Mouse (Mus musculus) urinary bladder, postnatal 4 days (tissue): ENCODE results near the gene Sos1.

Experiments used
- DNase-seq, 2 experiments: peaks; one replicate each; pipeline ENCODE4 v3.0.0; 2021 to 2022; ENCODE audit warnings: low spot score in 2 of 2

Sos1 gene

GRCm38 (mm10) chr17:80480031-80480854, at the start of gene Sos1:
Gene Sos1, minus strand, starts transcription at chr17:80480453.
- peak; percentile 95 to 97 for DNase-seq

GRCm38 (mm10) chr17:80523231-80523630, 43.0 kb upstream of the Sos1 start:
- no peak for DNase-seq

DNA sequence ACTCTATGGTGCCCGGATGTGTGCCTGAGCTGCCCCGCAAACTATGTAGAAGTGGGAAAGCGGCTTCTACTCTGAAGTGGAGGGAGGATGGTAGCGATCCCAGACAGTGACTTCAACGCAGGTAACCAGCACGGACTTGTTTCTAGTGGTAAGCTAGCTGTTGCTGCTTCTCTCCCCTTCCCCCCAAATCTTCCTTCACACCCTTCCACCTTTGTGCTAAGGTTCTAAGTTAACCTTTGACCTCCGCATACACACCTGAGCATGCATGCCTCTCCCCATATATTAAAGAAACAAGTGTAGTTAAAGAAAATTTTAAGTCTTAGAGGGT, 41.9 kb upstream of the Sos1 start:
- no peak for DNase-seq

GRCm38 (mm10) chr17:80521521-80522228, 41.4 kb upstream of the Sos1 start:
- no peak for DNase-seq

- DNase-seq: no peak
These were observed 40.3 kb upstream of the Sos1 start for GRCm38 (mm10) chr17:80520537-80520936.

- DNase-seq: no peak
These were observed 38.6 kb upstream of the Sos1 start for GRCm38 (mm10) chr17:80518811-80519210.

- no peak for DNase-seq
These were observed 37.0 kb upstream of the Sos1 start for GRCm38 (mm10) chr17:80517244-80517643.

DNA sequence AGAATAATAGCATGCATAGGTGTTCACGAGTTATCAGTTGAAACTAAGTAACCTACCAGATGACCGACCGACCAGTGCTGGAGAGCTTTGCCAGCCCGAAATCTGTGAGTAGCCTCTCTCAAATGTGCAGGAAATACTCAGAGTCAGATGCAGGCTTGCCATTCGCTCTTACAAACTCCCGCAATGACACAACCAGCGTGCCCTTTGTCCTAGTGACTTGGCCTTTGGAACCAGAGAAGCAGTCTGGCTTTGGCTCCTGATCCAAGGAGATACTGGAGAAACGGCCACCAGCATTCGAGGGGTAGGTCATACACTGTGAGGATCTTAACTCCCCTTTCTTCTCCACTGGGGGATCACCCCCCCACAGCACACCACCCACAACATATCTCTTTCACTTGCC, 35.7 kb upstream of the Sos1 start:
- DNase-seq: no peak

DNA sequence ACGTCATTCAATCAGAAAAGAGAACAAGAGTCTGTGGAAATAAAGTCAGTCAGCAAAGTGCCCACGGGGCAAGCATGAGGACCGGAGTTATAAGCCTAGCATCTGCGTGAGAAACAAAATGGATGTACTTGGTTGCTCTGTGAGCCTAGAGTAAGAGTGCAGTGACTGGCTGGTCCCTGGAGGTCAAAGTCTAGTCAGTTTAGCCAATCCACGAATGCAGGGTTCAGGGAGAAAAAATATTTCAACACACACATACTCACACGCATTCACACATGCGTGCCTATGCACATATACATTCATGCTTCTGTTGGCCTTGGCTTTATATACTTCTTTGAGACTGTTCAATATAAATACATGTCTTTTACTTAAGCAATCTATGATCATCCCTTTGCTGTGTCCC, 35.3 kb upstream of the Sos1 start:
- no peak for DNase-seq

- DNase-seq: no peak
These were observed 33.5 kb upstream of the Sos1 start for GRCm38 (mm10) chr17:80513766-80514165.

- DNase-seq: no peak
These were observed 30.2 kb upstream of the Sos1 start for GRCm38 (mm10) chr17:80510459-80510855.

DNA sequence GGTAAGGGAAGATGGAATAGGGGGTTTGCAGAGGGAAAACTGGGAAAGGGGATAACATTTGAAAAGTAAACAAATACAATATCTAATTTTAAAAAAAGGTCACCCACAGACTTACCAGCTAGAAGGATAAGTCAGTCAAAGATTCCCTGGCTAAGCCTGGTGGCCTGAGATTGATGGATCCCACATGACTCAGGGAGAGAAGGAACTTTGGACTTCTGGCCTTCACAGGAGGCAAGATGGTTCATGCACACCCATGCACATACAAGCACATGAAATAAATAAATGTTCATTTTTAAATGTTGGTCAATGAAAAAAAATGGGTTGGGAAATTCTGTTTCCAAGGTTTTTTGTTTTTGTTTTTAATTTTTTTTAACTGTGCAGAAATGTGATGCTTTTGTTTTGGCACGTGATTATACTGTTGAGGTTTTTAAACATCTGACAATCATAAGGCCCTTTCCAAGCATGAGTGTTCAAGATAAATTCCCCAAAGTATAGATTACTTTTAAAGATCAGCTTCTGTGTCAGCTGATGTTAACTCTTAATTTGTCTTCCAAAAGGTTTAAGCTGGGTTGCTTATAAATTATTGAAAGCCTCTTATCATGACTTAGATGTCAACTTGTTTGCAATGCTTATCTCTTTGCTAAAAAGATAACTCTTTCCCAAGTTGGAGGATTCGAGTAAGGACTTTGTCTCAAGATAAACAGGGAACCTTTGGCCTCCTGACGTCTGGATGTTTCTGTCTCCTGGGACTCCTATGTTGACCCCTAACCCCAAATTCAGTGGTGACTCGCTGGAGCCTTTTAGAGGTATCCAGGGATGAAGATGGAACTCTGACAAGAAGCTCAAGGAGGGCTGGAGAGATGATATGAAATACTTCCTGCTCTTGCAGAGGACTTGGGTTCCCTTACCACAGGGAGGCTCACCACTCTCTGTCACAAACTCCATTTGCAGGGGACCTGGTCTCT, 29.5 kb upstream of the Sos1 start:
- no peak for DNase-seq

GRCm38 (mm10) chr17:80505766-80506165, 25.5 kb upstream of the Sos1 start:
- DNase-seq: no peak

DNA sequence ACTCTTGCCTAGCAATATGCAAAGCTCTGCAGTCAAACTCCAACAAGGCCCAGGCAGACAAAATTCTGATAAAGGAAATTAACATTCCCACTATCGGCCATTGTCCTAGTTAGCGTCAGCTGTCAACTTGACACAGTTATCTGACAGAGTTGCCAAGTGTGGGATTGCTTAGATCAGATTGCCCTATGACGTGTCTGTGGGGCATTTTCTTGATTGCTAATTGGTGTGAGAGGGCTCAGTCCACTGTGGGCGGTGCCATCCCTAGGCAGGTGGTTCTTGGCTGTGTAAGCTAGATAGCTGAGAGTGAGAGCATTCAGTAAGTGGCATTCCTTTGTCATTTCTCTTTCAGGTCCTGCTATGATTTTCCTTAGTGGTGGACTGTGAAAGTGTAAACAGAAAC, 25.1 kb upstream of the Sos1 start:
- no peak for DNase-seq

GRCm38 (mm10) chr17:80501805-80502172, 21.5 kb upstream of the Sos1 start:
- DNase-seq: no peak

GRCm38 (mm10) chr17:80501037-80501804, 21.0 kb upstream of the Sos1 start:
- no peak for DNase-seq

DNA sequence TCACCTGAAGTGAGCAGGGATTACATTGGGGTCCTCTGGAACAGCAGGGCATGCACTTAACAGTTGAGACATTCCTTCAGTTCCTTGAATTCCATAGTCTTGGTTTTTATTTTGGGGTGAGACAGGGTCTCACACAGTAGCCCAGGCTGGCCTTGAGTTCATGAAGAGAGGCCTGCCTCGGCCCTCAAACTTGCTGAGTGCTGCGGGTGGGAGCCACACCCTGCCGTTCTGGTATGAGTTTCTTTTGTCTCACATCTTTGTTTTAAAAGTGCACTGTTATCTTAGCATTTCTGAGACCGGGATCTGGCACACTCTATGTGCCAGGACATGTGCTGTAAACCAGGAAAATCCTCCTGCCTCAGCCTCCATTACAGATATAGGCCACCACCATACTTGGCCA, 19.8 kb upstream of the Sos1 start:
- DNase-seq: no peak

- no peak for DNase-seq
These were observed 18.5 kb upstream of the Sos1 start for GRCm38 (mm10) chr17:80498600-80499268.

DNA sequence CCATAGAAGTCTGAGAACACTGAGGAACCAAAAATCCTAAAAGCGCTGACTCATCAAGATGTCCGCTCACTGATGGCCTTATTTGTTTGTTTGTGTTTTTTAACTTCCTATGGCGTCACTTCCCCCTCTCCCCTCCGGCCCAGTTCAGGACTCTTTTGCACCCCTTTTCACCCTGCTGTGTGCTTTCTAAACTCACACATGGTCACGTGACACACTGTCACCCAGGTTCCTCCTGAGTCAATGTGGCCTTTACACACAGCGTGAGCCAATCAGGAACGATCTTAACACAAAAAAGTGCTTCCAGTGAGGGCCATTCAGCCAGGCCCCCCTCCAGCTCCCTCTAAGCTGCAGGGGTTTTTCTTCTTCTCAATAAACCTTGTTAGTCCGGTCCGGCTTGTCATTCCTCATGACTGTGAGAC, 16.9 kb upstream of the Sos1 start:
- DNase-seq: no peak

- no peak for DNase-seq
These were observed 16.4 kb upstream of the Sos1 start for GRCm38 (mm10) chr17:80496607-80497170.

- DNase-seq: no peak
These were observed 15.9 kb upstream of the Sos1 start for GRCm38 (mm10) chr17:80496185-80496584.
